Mouse (Mus musculus) stomach, postnatal 0 days (tissue): ENCODE results near the gene Nudt13. TPM values are rescaled to one million over a fixed set of nuclear protein-coding genes. Genes with fewer than 3 reads are reported as not detected.
A peak's percentile ranks its signal among the peaks of the same experiment; 100 is the strongest.

Experiments
- ATAC-seq: fragments of 200-750 bp; cut with Nextera tagmentation; 2 replicates; pipeline ENCODE4 v1.8.0; 2017; ENCODE audit not compliant: low FRiP score, low TSS enrichment
- DNase-seq: peaks from one replicate; pipeline ENCODE4 v3.0.0-alpha.2; 2016; ENCODE audit warnings: low spot score
- H3K27ac ChIP-seq: fragments of 300-500 bp; sonication (generic); replicated peaks from 2 replicates; pipeline ENCODE4 v1.5.1; 2014; ENCODE audit warnings: mild to moderate bottlenecking, control low read depth
- H3K27me3 ChIP-seq: fragments of 300-500 bp; sonication (generic); 2 replicates; pipeline ENCODE4 v1.6.1; 2014; ENCODE audit warnings: low read length; ENCODE audit not compliant: control insufficient read depth, insufficient read depth
- H3K36me3 ChIP-seq: fragments of 300-500 bp; sonication (generic); 2 replicates; pipeline ENCODE4 v1.6.1; 2014; ENCODE audit warnings: low read length, mixed read lengths; ENCODE audit not compliant: control insufficient read depth, insufficient read depth
- H3K4me1 ChIP-seq: fragments of 300-500 bp; sonication (generic); replicated peaks from 2 replicates; pipeline ENCODE4 v1.6.1; 2014; ENCODE audit warnings: antibody characterized with exemption; ENCODE audit not compliant: control insufficient read depth, insufficient read depth
- H3K4me2 ChIP-seq: fragments of 300-500 bp; sonication (generic); replicated peaks from 2 replicates; pipeline ENCODE4 v1.6.1; 2014; ENCODE audit warnings: low read depth, mild to moderate bottlenecking, control low read depth, moderate library complexity
- H3K4me3 ChIP-seq: fragments of 300-500 bp; sonication (generic); 2 replicates; pipeline ENCODE4 v1.5.1; 2014; ENCODE audit warnings: low read depth, low read length, control low read depth
- H3K9ac ChIP-seq: fragments of 300-500 bp; sonication (generic); 2 replicates; pipeline ENCODE4 v1.6.1; 2014; ENCODE audit warnings: mild to moderate bottlenecking, low read length, control low read depth, mixed read lengths
- H3K9me3 ChIP-seq: fragments of 300-500 bp; sonication (generic); 2 replicates; pipeline ENCODE4 v1.6.1; 2016; ENCODE audit warnings: low read length; ENCODE audit not compliant: control insufficient read depth
- CTCF ChIP-seq: IDR thresholded peaks from 2 replicates; pipeline ENCODE4 v1.5.1; 2016; ENCODE audit warnings: antibody characterized with exemption, low read depth, mild to moderate bottlenecking, moderate library complexity
- EP300 ChIP-seq: optimal IDR thresholded peaks from 2 replicates; pipeline ENCODE3; 2016; ENCODE audit warnings: antibody characterized with exemption
- WGBS: fragments of 180-500 bp; shearing (Covaris S2); extraction: QIAGEN DNeasy Blood & Tissue Kit; methylation state at CpG from one replicate; pipeline ENCODE4 v1.1.7; 2014; 5-methylcytosine and 5-hydroxymethylcytosine counted together
- polyA plus RNA-seq: library from polyadenylated mRNA; unstranded; fragments of >200 nt; fragmentation: Nextera tagmentation; extraction: Ambion mirVana; gene quantifications from 2 replicates; pipeline ENCODE4 v1.2.1, GENCODE M21; 2015

The Nudt13 gene
- polyA plus RNA-seq, 1 experiment from 2014 or later, result 11.8 TPM

DNA sequence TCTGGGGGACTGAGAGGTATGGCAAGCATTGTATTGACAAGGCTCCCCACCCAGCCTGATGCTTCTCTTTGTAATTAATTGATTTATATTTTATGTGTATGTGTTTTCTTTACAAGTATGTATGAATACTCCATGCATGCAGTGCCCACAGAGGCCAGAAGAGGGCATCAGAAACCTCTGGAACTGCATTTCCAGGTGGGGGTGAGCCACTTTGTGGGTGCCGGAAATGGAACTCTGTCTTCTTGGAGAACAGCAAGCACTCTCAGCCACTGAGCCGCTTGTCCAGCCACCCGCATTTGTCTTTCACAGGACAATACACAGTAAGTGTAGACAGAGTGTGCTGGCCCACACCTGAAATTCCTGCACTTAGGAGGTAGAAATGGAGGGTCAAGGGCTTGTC lies 24.9 kb downstream of the Nudt13 start:
- Histone ChIP-seq H3K9ac (no peak overlapping the region), H3K4me1 (no peaks in the 10 kb centered on the region), H3K27ac (no peak overlapping the region), H3K4me2 (no peak overlapping the region), H3K27me3 (no peaks in the 10 kb centered on the region), H3K4me3 (no peak overlapping the region), H3K9me3 (no peaks in the 10 kb centered on the region), H3K36me3 (peaks cover 8% of the 10 kb centered on the region; the same call in 1 of the 2 replicates)
- ATAC-seq (no peak), DNase-seq (peak; percentile 61)
- WGBS, result 73% methylated on average over 3 of the region's 3 CpGs
- TF ChIP-seq EP300, result no peak
- TF ChIP-seq CTCF, result peak; percentile 74

GRCm38 (mm10) chr14:20324196-20324595 lies 29.7 kb downstream of the Nudt13 start:
- no peaks in the 10 kb centered on the region for H3K9me3 ChIP-seq
- ATAC-seq, result no peak
- H3K36me3 ChIP-seq, result peaks cover 10% of the 10 kb centered on the region
- H3K4me1 ChIP-seq, result no peaks in the 10 kb centered on the region
- no peak for TF ChIP-seq CTCF
- no peak for TF ChIP-seq EP300
- no peak overlapping the region for H3K27ac ChIP-seq
- WGBS, result 98% methylated on average over 9 of the region's 9 CpGs
- no peak overlapping the region for H3K4me3 ChIP-seq
- DNase-seq, result no peak
- H3K27me3 ChIP-seq, result no peaks in the 10 kb centered on the region
- no peak overlapping the region for H3K4me2 ChIP-seq
- H3K9ac ChIP-seq, result no peak overlapping the region

GRCm38 (mm10) chr14:20328474-20328873 lies 34.0 kb downstream of the Nudt13 start:
- 58% methylated on average over 9 of the region's 9 CpGs for WGBS
- Histone ChIP-seq H3K4me3 (no peak overlapping the region), H3K9ac (no peak overlapping the region), H3K27me3 (no peaks in the 10 kb centered on the region), H3K4me1 (no peaks in the 10 kb centered on the region), H3K36me3 (peaks cover 14% of the 10 kb centered on the region), H3K4me2 (no peak overlapping the region), H3K9me3 (no peaks in the 10 kb centered on the region), H3K27ac (no peak overlapping the region)
- TF ChIP-seq EP300 (no peak), CTCF (peak; percentile 76)
- ATAC-seq, result peak; percentile 66
- peak; percentile 55 for DNase-seq

GRCm38 (mm10) chr14:20331316-20331715 lies 36.8 kb downstream of the Nudt13 start:
- H3K36me3 ChIP-seq, result peaks cover 18% of the 10 kb centered on the region

GRCm38 (mm10) chr14:20339415-20339814 lies 44.9 kb downstream of the Nudt13 start:
- no peaks in the 10 kb centered on the region for H3K27me3 ChIP-seq
- H3K27ac ChIP-seq, result no peak overlapping the region
- WGBS, result 97% methylated on average over 5 of the region's 5 CpGs
- no peak overlapping the region for H3K4me3 ChIP-seq
- no peak overlapping the region for H3K9ac ChIP-seq
- ATAC-seq (no peak), DNase-seq (no peak)
- no peak overlapping the region for H3K4me2 ChIP-seq
- TF ChIP-seq EP300, result no peak
- peak; percentile 27; the same call in 1 of the 2 replicates for TF ChIP-seq CTCF
- peaks cover 12% of the 10 kb centered on the region for H3K36me3 ChIP-seq
- H3K9me3 ChIP-seq, result no peaks in the 10 kb centered on the region
- H3K4me1 ChIP-seq, result no peaks in the 10 kb centered on the region

More at GRCm38 (mm10) chr14:20331316-20331715, 36.8 kb downstream of the Nudt13 start:
- Histone ChIP-seq H3K4me3 (no peak overlapping the region), H3K27ac (no peak overlapping the region), H3K9me3 (no peaks in the 10 kb centered on the region), H3K4me2 (no peak overlapping the region), H3K9ac (no peak overlapping the region), H3K4me1 (no peaks in the 10 kb centered on the region), H3K27me3 (no peaks in the 10 kb centered on the region)
- no peak for ATAC-seq
- no peak for DNase-seq
- WGBS, result 86% methylated on average over 4 of the region's 4 CpGs
- no peak for TF ChIP-seq EP300
- TF ChIP-seq CTCF, result no peak

DNA sequence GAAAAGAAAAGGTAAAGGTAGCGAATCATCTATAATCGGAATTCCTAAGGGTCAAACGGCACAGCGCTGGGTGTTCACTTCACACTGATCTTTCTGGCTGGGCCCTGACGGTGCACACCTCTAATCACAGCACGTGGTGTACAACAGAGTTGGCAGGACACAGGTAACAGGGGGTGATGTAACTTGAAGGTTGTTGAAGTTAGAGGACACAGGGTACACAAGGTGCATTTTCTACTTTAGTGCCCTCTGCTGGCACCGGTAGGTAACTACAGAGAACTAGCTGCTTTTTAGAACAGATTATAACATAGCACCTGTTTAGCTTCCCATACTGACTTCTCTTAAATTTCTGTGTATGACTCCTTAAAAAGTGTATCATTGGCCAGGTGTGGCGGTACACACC lies 45.7 kb downstream of the Nudt13 start:
- WGBS, result 86% methylated on average over 8 of the region's 8 CpGs
- no peaks in the 10 kb centered on the region for H3K27me3 ChIP-seq
- peaks cover 12% of the 10 kb centered on the region for H3K36me3 ChIP-seq
- DNase-seq (peak; percentile 21), ATAC-seq (peak; percentile 79)
- no peak for TF ChIP-seq EP300
- peak; percentile 68 for TF ChIP-seq CTCF
- no peak overlapping the region for H3K4me3 ChIP-seq
- no peaks in the 10 kb centered on the region for H3K4me1 ChIP-seq
- H3K4me2 ChIP-seq, result no peak overlapping the region
- H3K27ac ChIP-seq, result no peak overlapping the region
- no peak overlapping the region for H3K9ac ChIP-seq
- no peaks in the 10 kb centered on the region for H3K9me3 ChIP-seq
